Mouse (Mus musculus): ENCODE data around the gene Traf3ip3.

GRCm38 (mm10) chr1:193230531-193230930 lies 29.0 kb upstream of the Traf3ip3 start:
- TF ChIP-seq POLR2A (IDR thresholded peaks at IDR 0.05; ENCODE audit: control insufficient read depth, low read depth, low read length) (no peak), CTCF (IDR thresholded peaks at IDR 0.05; ENCODE audit: control insufficient read depth, insufficient read depth, insufficient replicate concordance, low read depth, low read length) (no peak)

Data from testis, adult 2 months (tissue).